Mouse (Mus musculus): ENCODE data around the gene Tbc1d10b. TPM values are rescaled to one million over a fixed set of nuclear protein-coding genes. Genes with fewer than 3 reads are reported as not detected.

Tbc1d10b gene
- 2.4 TPM for polyA plus RNA-seq (2014; fragmentation: Illumina TruSeq; extraction: RNeasy Lipid Tissue Mini Kit (QIAGEN cat#74804); ENCODE audit: low read depth, low replicate concordance)

DNA sequence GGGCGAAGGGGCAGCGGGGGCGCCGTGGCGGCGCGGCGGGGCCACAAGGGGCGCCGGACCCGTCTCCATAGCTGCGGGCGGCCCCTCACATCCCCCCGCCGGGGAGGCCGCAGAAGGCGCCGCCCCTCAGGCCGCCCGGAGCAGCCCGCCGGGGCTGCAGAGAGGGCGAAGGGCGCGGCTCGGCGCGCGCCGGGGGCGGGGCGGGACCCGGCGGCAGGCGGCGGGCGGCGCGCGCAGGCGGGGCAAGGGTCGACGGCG, at the start of gene Tbc1d10b:
TSS of gene Tbc1d10b (minus strand) at position 174 of the 258 bp plus-strand sequence.

DNA sequence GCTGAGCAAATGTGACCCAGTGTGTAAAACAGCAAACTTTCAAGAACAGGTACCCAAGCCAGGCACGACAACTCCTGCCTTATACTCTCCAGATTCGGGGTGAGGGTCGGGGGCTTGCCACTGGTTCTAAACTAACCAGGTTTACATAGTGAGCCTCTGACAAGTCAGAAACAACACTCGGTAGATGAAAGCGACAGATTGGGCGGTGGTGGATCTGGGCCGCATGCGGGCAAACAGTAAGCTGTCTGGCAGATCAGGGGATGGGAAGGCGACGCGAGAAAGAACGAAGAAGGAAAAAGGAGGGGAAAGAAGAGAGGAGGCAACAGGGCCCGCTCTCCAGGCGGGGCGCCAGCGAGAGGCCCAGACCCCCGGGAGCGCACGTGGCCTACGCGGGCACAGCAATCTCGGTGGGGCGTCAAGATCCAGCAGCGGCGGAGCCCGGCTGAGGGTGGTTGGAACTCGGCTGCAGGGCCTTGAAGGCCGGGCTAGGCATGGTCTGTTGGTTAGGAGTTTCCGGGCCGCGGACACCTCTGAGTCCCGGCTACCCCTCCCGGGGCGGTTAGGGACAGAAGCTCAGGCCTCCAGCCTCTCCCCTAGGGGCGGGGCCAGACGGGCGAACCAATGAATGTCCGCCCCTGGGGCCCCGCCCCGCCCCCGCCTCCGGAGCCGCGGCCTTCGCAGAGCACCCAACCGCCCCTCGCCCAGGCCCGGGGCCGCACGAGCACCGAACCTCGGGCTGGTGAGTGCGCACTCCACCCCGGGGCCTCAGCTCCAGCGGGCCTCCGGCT, 35.8 kb upstream of the Tbc1d10b start, which contains the start of gene Zfp771:
TSS of gene Zfp771 (plus strand) at position 405 of the 788 bp plus-strand sequence.

DNA sequence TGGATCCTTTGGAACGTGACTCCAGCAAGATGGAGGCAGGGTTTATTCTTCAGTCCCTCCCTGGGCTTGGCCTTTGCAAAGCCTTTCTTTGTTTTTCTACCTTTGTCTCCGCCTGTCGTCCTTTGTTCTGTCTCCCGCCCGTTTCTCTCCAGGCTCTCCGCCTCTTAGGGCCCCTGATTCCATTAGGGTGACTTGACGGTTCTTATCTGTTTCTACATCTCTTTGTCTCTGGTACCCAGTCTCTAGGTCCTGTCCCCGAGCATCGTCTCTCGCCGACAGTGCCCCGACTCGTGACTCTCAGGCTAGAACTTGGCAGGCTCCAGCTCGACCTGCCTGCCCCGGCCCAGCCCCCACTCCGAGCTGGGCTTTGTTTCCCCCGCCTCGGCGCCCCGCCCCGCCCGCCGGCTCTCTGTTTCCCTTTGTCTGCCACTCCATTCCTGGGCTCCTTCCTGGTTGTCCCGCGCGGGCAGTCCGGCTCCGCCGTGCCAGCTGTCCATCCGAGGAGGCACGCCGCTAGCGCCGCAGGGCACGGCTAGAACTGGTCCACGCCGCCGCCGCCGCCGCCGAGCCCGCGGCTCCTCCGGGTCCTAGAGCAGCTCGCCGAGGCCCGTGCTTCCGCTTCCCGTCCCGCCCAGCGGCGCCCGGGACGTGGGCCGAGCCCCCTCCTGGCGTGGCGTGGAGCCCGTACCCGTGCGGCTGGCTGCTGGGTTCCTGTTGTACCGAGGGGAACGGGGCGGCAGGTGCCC, 24.5 kb upstream of the Tbc1d10b start, which contains the start of the genes Zfp553 and Sept1:
TSS of gene Zfp553 (plus strand) at position 440 of the 746 bp plus-strand sequence.
TSS of gene Sept1 (minus strand) at position 509 of the 746 bp plus-strand sequence.

DNA sequence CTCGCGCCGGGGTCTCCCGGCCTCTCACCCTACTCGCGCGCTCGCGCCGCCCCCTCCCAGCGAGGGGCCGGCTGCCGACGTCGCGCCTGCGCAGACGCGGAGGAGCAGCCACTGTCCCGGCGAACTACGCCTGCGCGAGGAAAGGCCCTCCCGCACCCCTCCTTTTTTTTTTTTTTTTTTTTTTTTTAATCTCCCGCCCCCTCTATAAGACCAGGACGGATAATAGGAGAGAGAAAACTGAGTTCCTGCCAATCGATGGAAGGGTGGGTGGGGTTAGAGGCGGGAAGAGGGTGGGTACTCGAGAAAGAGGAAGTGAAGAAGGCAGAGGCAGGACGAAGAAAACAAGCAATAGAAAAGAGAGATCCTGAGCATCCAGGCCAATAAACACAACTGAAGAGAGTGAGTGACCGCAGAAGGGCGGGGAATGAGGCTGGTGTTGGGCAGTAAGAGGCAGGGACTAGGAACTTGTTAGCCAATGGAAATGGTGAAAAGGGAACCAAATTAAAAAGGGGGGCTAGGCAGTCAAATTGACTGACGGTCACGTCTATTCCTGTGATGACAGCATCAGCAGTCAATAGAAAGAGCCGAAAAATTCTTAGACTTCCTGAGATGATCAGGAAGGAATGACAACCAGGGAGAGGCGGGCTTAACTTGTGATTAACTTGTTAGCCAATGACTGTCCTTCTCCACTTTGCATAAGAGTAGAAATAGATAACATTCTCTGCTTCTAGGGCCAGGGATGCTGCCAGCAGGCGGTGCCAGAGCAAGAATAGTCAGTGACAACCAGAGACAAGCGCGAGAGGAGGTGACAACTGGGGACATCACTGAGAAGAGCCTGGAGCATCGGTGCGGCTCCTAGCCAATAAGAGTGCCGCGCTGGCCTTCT, 528 bp upstream of the Tbc1d10b start, which contains the start of gene Mylpf:
TSS of gene Mylpf (plus strand) at position 338 of the 886 bp plus-strand sequence.

DNA sequence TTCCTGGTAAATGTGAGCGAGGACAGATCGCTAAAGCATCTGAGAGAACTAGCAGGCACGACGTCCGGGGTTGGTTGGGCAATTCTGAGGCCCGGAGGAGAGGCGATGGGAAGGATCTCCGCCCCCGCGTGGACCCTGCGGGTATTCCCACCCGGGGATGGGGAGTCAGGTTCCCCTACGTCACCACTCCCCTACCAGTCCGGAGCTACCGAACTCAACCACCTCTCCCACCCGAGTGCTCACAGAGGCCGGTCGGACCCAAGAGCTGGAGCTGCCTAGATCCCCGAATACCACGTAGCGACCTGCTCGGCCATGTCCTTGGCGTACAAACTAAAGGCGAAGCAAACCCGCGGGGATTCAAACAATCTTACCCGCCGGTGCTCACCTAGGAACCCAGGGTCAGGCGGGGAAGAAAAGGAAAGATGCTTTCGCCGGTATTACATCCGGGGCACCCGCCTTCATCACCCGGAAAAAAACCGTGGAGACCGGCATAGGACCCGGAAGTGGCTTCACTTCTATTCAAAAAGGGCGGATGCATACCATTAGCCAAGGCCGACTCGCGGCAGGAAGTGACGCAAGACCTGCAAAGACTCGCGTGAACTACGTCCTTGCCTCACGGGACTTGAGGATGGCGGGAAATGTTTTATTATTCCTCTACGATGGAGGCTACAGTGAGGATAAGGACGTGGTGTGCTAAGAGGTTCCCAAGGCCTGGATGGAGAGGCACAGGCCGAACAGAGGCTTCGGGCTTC, 12.5 kb downstream of the Tbc1d10b start, which contains the start of gene Cd2bp2:
TSS of gene Cd2bp2 (minus strand) at position 507 of the 752 bp plus-strand sequence.

Other genes with a start within 250 kb of the Tbc1d10b start
- gene Cdipt, start 232.6 kb downstream of the Tbc1d10b start, polyA plus RNA-seq (2014; fragmentation: Illumina TruSeq; extraction: RNeasy Lipid Tissue Mini Kit (QIAGEN cat#74804); ENCODE audit: low read depth, low replicate concordance) = 7.8 TPM
- gene Cdiptos, start 232.4 kb downstream of the Tbc1d10b start, polyA plus RNA-seq (2014; fragmentation: Illumina TruSeq; extraction: RNeasy Lipid Tissue Mini Kit (QIAGEN cat#74804); ENCODE audit: low read depth, low replicate concordance) = not detected
- gene Mvp, start 193.8 kb downstream of the Tbc1d10b start, polyA plus RNA-seq (2014; fragmentation: Illumina TruSeq; extraction: RNeasy Lipid Tissue Mini Kit (QIAGEN cat#74804); ENCODE audit: low read depth, low replicate concordance) = 0.53 TPM
- 1.3 TPM for gene Pagr1b, start 192.0 kb downstream of the Tbc1d10b start, polyA plus RNA-seq (2014; fragmentation: Illumina TruSeq; extraction: RNeasy Lipid Tissue Mini Kit (QIAGEN cat#74804); ENCODE audit: low read depth, low replicate concordance)
- gene Pagr1a, start 191.1 kb downstream of the Tbc1d10b start, polyA plus RNA-seq (2014; fragmentation: Illumina TruSeq; extraction: RNeasy Lipid Tissue Mini Kit (QIAGEN cat#74804); ENCODE audit: low read depth, low replicate concordance) = not detected
- gene Gm42742, start 187.4 kb downstream of the Tbc1d10b start, polyA plus RNA-seq (2014; fragmentation: Illumina TruSeq; extraction: RNeasy Lipid Tissue Mini Kit (QIAGEN cat#74804); ENCODE audit: low read depth, low replicate concordance) = 0.53 TPM
- not detected for gene Prrt2, start 187.3 kb downstream of the Tbc1d10b start, polyA plus RNA-seq (2014; fragmentation: Illumina TruSeq; extraction: RNeasy Lipid Tissue Mini Kit (QIAGEN cat#74804); ENCODE audit: low read depth, low replicate concordance)
- gene Maz, start 181.4 kb downstream of the Tbc1d10b start, polyA plus RNA-seq (2014; fragmentation: Illumina TruSeq; extraction: RNeasy Lipid Tissue Mini Kit (QIAGEN cat#74804); ENCODE audit: low read depth, low replicate concordance) = 12.5 TPM
- not detected for gene Kif22, start 166.0 kb downstream of the Tbc1d10b start, polyA plus RNA-seq (2014; fragmentation: Illumina TruSeq; extraction: RNeasy Lipid Tissue Mini Kit (QIAGEN cat#74804); ENCODE audit: low read depth, low replicate concordance)
- gene Zg16, start 121.1 kb downstream of the Tbc1d10b start, polyA plus RNA-seq (2014; fragmentation: Illumina TruSeq; extraction: RNeasy Lipid Tissue Mini Kit (QIAGEN cat#74804); ENCODE audit: low read depth, low replicate concordance) = not detected
- 0.45 TPM for gene AI467606, start 117.1 kb downstream of the Tbc1d10b start, polyA plus RNA-seq (2014; fragmentation: Illumina TruSeq; extraction: RNeasy Lipid Tissue Mini Kit (QIAGEN cat#74804); ENCODE audit: low read depth, low replicate concordance)
- gene Qprt, start 86.2 kb downstream of the Tbc1d10b start, polyA plus RNA-seq (2014; fragmentation: Illumina TruSeq; extraction: RNeasy Lipid Tissue Mini Kit (QIAGEN cat#74804); ENCODE audit: low read depth, low replicate concordance) = 50.0 TPM
- 0.13 TPM for gene Spn, start 70.6 kb downstream of the Tbc1d10b start, polyA plus RNA-seq (2014; fragmentation: Illumina TruSeq; extraction: RNeasy Lipid Tissue Mini Kit (QIAGEN cat#74804); ENCODE audit: low read depth, low replicate concordance)
- 7.0 TPM for gene Cd2bp2, start 12.4 kb downstream of the Tbc1d10b start, polyA plus RNA-seq (2014; fragmentation: Illumina TruSeq; extraction: RNeasy Lipid Tissue Mini Kit (QIAGEN cat#74804); ENCODE audit: low read depth, low replicate concordance)
- gene Mylpf, start 422 bp upstream of the Tbc1d10b start, polyA plus RNA-seq (2014; fragmentation: Illumina TruSeq; extraction: RNeasy Lipid Tissue Mini Kit (QIAGEN cat#74804); ENCODE audit: low read depth, low replicate concordance) = not detected
- gene Zfp553, start 24.6 kb upstream of the Tbc1d10b start, polyA plus RNA-seq (2014; fragmentation: Illumina TruSeq; extraction: RNeasy Lipid Tissue Mini Kit (QIAGEN cat#74804); ENCODE audit: low read depth, low replicate concordance) = 0.50 TPM
- gene Sept1, start 24.7 kb upstream of the Tbc1d10b start, polyA plus RNA-seq (2014; fragmentation: Illumina TruSeq; extraction: RNeasy Lipid Tissue Mini Kit (QIAGEN cat#74804); ENCODE audit: low read depth, low replicate concordance) = not detected
- not detected for gene Zfp771, start 35.8 kb upstream of the Tbc1d10b start, polyA plus RNA-seq (2014; fragmentation: Illumina TruSeq; extraction: RNeasy Lipid Tissue Mini Kit (QIAGEN cat#74804); ENCODE audit: low read depth, low replicate concordance)
- 2.3 TPM for gene Dctpp1, start 52.2 kb upstream of the Tbc1d10b start, polyA plus RNA-seq (2014; fragmentation: Illumina TruSeq; extraction: RNeasy Lipid Tissue Mini Kit (QIAGEN cat#74804); ENCODE audit: low read depth, low replicate concordance)
- 507 TPM for gene Sephs2, start 65.6 kb upstream of the Tbc1d10b start, polyA plus RNA-seq (2014; fragmentation: Illumina TruSeq; extraction: RNeasy Lipid Tissue Mini Kit (QIAGEN cat#74804); ENCODE audit: low read depth, low replicate concordance)
- 2.2 TPM for gene Itgal, start 87.8 kb upstream of the Tbc1d10b start, polyA plus RNA-seq (2014; fragmentation: Illumina TruSeq; extraction: RNeasy Lipid Tissue Mini Kit (QIAGEN cat#74804); ENCODE audit: low read depth, low replicate concordance)
- 2.7 TPM for gene Zfp768, start 137.1 kb upstream of the Tbc1d10b start, polyA plus RNA-seq (2014; fragmentation: Illumina TruSeq; extraction: RNeasy Lipid Tissue Mini Kit (QIAGEN cat#74804); ENCODE audit: low read depth, low replicate concordance)
- gene Zfp747, start 167.6 kb upstream of the Tbc1d10b start, polyA plus RNA-seq (2014; fragmentation: Illumina TruSeq; extraction: RNeasy Lipid Tissue Mini Kit (QIAGEN cat#74804); ENCODE audit: low read depth, low replicate concordance) = 1.0 TPM
- 0.61 TPM for gene 9130019O22Rik, start 178.7 kb upstream of the Tbc1d10b start, polyA plus RNA-seq (2014; fragmentation: Illumina TruSeq; extraction: RNeasy Lipid Tissue Mini Kit (QIAGEN cat#74804); ENCODE audit: low read depth, low replicate concordance)
- gene E430018J23Rik, start 185.2 kb upstream of the Tbc1d10b start, polyA plus RNA-seq (2014; fragmentation: Illumina TruSeq; extraction: RNeasy Lipid Tissue Mini Kit (QIAGEN cat#74804); ENCODE audit: low read depth, low replicate concordance) = 0.42 TPM
- gene Zfp764, start 198.4 kb upstream of the Tbc1d10b start, polyA plus RNA-seq (2014; fragmentation: Illumina TruSeq; extraction: RNeasy Lipid Tissue Mini Kit (QIAGEN cat#74804); ENCODE audit: low read depth, low replicate concordance) = 0.77 TPM
- 1.4 TPM for gene Zfp688, start 213.6 kb upstream of the Tbc1d10b start, polyA plus RNA-seq (2014; fragmentation: Illumina TruSeq; extraction: RNeasy Lipid Tissue Mini Kit (QIAGEN cat#74804); ENCODE audit: low read depth, low replicate concordance)
- gene Zfp689, start 240.7 kb upstream of the Tbc1d10b start, polyA plus RNA-seq (2014; fragmentation: Illumina TruSeq; extraction: RNeasy Lipid Tissue Mini Kit (QIAGEN cat#74804); ENCODE audit: low read depth, low replicate concordance) = 0.48 TPM